Mouse (Mus musculus) layer of hippocampus, postnatal 14 days (tissue): ENCODE results near the gene Tk1. TPM values are rescaled to one million over a fixed set of nuclear protein-coding genes. Genes with fewer than 3 reads are reported as not detected.
A peak's percentile ranks its signal among the peaks of the same experiment; 100 is the strongest.
"Not testable (repeated sequence)": the region's sequence is repeated elsewhere in the genome, so short reads cannot be mapped to it uniquely, and the experiment has no call there.

Source experiments
- DNase-seq, 2 experiments: peaks; one replicate each; pipeline ENCODE4 v3.0.0; 2021 to 2022; ENCODE audit warnings: low spot score in 2 of 2, mixed read lengths in 1 of 2
- total RNA-seq, 2 experiments: library from RNA; stranded (reverse); gene quantifications; 2 replicates each; pipeline ENCODE4 v1.2.3; 2021

The Tk1 gene
- total RNA-seq, 2 experiments from 2014 or later, result 1.6 to 3.3 TPM

- DNase-seq, result no peak
These were observed 2.5 kb downstream of the Tk1 start for GRCm38 (mm10) chr11:117823411-117823810.

DNA sequence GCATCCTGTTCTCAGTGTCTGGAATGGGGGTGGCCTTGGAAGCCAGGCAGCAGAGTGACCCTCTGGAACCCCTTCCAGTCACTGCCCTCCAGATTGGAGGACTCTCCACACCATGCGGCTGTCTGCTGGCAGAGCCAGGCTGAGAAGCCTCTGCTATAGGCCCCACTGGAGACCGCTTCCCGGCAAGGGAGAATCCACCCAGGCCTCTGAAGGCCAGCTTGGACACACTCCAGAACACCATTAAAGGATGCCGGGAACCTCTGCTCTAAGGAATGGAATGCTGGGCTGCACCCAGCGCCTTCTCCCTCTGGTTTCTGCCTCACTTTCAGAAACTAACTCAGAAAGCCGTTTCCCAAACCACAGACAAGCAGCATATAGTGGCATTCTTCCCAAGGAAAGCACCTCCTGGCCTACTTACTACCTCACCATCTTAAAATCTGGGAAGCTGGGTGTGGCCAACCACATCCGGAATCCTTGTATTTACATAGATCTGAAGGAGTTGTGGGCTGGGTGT, 3.1 kb downstream of the Tk1 start:
- DNase-seq, result no peak

- no peak for DNase-seq
These were observed 4.0 kb downstream of the Tk1 start for GRCm38 (mm10) chr11:117821868-117822267.

DNA sequence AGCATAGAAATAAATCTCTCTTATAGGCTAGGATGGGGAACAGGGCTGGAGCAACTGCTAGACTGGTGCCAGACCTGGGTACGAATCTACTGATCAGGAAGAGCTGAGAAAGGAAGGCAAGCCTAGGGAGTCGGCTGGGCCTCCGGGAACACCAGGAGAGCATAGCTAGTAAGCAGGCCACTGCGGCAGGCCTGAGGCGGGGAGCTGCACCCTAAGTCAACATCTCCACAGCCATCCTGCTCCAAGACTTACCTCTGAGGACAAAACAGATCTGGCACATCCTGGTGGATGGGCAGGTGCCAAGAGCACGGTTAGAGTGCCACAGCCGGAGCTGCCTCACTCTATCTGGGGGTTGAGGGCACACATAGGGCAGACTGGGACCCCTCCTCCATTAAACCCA, 5.7 kb downstream of the Tk1 start:
- DNase-seq, result no peak

DNA sequence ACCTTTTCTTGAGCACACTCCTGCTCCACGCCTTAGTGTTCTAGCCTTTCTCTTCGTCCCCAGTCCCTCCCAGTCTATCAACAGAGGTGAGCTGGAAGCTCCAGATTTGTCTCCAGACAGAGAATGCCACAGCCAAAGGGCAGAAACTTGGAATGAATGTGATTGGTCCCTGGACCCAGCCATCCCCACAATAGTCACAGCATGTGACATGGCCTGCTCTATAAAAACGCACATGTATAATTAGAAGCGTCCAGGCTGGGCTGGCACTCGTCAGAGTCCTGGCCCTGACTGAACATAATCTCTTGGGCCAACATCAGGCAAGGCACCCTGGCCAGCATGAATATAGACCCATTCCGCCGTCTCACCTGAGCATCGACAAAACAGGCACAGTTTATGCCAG, 6.8 kb downstream of the Tk1 start:
- DNase-seq, result no peak

GRCm38 (mm10) chr11:117816389-117816996, 9.4 kb downstream of the Tk1 start:
- no peak for DNase-seq

- not testable (repeated sequence) for DNase-seq
These were observed 10.0 kb downstream of the Tk1 start for GRCm38 (mm10) chr11:117815850-117816249.

DNA sequence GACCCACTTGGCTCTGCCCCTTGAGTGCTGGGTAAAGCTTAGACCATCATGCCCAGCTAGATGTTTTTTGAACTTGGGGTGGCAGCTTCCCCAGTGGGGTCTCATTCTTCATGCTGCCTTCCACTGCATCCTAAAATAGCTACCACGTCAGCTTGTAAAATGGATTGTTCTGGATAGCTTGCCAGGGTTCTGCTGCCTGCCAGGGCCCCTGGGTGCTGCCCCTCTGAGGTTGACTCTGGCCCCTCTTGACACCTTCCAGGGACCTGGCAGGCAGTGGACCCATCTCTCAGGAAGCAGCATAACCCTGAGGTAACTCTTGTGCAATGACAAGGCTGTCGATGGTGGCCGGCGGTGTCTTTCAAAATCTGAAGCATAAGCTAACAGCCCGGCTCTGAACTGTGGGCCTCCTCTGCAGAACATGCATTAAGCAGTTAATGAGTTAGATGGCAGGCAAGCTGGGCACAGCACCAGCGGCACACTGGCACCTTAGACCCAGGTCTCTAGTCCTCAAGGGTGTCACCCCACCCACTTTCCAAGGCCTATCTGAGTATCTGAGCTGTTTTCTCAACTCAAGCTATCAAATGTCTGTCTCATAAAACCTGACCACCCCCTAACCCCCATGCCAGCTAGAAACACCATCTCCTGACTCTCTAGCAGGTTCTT, 11.1 kb downstream of the Tk1 start:
- no peak for DNase-seq

GRCm38 (mm10) chr11:117813867-117814266, 12.0 kb downstream of the Tk1 start:
- no peak for DNase-seq

DNA sequence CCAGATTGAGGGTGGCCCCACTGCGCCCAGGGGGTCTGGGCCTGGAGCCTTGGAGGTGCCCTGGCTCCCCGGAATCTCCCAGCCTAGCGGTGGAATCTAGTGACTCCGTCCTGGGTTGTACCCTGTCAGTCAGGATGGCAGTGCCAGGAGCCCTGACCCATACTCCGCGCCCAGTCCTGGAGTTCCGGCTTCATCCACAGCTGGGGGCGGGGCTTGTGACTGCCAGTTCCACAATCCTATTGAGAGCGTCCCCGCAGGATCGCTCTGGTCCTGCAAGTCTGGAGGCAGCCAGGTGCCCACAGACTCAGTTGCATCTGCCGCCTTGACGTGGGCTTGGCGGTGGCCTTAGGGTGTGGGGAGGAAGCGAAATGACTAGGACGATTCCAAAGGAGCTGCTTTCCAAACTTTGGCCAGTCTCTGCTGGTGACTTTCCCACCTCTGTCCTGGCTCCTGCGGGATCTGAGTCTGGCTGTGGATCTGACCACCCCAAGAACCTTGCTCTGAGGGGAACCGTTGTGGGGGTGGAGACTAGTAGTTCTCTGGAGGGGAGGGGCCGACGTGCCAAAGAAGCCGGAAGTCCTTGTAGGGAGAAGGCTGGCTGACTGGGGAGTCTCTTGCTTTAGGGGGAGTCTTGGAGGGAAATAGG, 15.4 kb downstream of the Tk1 start:
- peak; percentile 56 to 64 for DNase-seq

GRCm38 (mm10) chr11:117809407-117810311, 16.2 kb downstream of the Tk1 start, which contains the start of the genes Gm20708 and Syngr2:
Gene Gm20708 (plus strand): TSS chr11:117809668.
Gene Syngr2 (plus strand): TSS chr11:117809668.
- peak in 1 of 2 experiments; percentile 39 for DNase-seq

DNA sequence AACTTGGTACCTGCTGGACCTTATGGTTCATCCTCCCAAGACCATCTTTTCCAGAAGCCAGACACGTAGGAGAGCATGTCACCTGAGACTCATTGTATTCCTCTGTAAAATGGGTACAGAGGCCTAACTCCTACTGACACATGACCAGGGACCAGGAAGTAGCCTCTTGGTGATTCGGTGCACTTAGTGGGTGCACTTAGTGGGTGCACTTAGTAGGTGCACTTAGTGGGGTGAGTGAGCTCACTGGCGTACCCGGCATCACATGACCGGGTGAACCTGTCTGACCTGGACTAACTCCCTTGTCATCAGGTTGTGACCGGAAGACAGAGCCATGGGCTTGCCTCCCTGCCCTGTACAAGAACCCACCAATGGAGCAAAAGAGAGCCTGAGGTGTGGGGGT, 19.1 kb downstream of the Tk1 start:
- DNase-seq, result no peak

GRCm38 (mm10) chr11:117803166-117803688, 22.7 kb downstream of the Tk1 start:
- no peak for DNase-seq

DNA sequence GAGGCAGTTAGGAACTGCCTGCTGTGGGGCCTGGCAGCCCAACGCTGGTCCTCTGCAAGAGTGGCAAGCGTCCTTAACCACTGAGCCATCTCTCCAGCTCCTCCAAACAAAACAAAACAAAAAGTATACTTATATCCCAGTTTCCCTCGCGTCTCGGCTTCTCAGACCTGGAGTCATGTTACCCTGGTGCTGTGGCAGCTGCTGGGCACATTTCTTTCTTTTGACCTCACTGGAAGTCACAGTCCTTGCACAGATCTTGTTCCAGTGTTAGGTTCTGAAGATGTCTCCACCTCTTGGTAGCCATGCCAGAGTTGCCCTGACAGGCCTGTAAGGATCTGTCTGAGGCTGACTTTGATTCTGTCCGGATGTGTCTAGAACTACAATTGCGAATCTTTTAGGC, 24.2 kb downstream of the Tk1 start:
- no peak for DNase-seq

DNA sequence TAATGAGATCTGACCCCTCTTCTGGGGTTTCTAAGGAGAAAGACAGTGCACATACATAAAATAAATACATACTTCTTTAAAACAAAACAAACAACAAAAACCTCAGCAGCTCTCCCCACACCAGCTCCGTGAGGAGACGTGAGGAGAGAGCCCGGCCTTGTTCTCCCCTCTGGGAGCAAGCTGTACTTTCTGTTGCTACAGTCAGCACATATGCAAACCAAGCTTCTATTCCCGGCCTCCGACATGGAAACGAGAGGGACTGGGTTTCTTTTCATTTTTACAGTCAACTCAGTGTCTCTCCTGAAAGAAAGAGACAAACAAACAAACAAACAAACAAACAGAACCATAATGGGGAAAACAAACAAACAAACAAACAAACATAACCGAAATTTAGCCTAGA, 25.9 kb downstream of the Tk1 start:
- DNase-seq, result no peak

DNA sequence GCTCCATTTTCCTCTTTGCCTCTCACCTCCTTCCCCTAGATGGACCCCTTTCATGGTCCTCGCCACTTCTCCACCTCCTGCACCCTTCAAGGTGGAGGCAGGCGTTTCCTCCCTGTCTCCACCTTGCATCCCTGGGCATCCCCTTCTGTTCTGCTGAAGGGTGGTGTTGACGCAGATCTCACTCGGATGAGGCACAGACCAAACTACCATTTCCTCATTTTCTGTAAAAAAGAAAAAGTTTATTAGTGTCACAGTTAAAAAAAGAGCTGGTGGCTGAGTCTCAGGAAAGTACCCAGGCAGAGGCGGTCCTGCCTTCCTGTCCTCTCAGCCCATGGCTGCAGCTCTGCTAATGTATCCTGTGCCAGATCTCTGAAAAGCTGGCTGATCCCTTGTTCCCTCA, 26.7 kb downstream of the Tk1 start:
- DNase-seq, result no peak

GRCm38 (mm10) chr11:117798160-117798541, 27.7 kb downstream of the Tk1 start:
- no peak for DNase-seq

DNA sequence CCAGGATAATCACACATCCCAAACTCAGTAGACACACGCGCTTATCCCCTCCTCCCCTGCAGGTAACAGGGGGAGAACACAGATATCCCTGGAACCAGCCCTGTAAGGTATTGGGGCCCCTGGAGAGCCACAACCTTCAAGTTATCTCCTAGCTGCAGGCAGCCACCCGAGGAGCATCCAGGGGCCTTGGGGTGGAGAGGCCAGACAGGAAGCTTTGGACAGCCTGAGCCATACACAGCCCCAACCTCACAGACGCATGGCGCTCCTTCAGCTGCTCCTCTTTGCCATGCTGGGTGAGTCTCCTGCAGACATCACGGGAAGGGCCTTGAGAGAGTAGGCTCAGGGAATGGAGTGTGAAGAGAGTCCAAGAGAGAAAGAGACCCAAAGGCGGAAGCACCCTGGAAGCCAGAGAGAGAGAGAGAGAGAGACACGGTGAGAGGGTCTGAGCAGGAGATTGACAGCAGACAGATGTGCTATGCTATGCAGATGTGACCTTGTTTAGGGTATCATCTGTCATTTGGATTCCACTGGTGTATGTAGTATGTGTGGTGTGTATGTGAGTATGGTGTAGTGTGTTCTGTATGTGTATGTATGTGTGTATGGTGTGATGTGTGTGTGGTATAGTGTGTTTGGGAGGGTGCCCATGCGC, 28.3 kb downstream of the Tk1 start, which contains the start of gene 6030468B19Rik:
6030468B19Rik (plus strand) TSS at position 150 of the 649 bp plus-strand sequence.
- no peak for DNase-seq

- DNase-seq, result no peak
These were observed 28.9 kb downstream of the Tk1 start for GRCm38 (mm10) chr11:117796954-117797353.

DNA sequence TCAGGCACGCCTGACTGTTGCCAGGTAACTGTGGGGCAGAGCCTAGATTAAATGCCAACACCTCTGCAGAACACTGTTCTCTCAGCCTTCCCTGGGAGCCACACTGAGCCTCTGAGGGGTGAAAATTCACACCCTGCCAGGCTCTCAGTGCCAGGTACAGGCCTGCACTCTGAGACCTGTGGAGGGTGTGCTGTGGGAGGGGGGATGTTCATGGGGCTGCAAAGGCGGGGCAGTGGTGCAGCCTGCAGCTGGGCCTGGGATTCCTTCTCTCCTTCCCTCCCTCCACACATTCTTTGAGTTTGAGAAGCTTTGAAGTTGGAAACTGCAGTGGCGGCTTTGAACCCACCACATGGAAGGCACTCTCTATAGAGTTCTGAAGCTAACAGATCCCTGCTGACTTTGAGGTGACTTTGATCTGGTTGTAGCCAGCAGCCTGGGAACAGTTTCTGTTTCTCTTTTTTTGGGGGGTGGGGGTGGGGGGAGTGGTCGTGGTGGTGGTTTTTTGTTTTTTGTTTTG, 31.8 kb downstream of the Tk1 start:
- no peak for DNase-seq
